Mouse (Mus musculus) A20 (cell line): Measurements from ENCODE around the gene Gm10031.
"Not testable (repeated sequence)": the region's sequence is repeated elsewhere in the genome, so short reads cannot be mapped to it uniquely, and the experiment has no call there.

Experiments used
- DNase-seq: peaks from one replicate; pipeline ENCODE4 v3.0.0-alpha.2; 2011; ENCODE audit warnings: low read depth, low spot score

Gene Gm10031

GRCm38 (mm10) chr1:156523842-156524241, at the start of gene Gm10031:
TSS of gene Gm10031 (plus strand) at chr1:156524012.
- not testable (repeated sequence) for DNase-seq

- DNase-seq = peak; percentile 29
Observed at GRCm38 (mm10) chr1:156474854-156475253, 49.0 kb upstream of the Gm10031 start.

- no peak for DNase-seq
Observed at GRCm38 (mm10) chr1:156476016-156476415, 47.8 kb upstream of the Gm10031 start.

- DNase-seq = no peak
Observed at GRCm38 (mm10) chr1:156476535-156476934, 47.3 kb upstream of the Gm10031 start.

GRCm38 (mm10) chr1:156481826-156482225, 42.0 kb upstream of the Gm10031 start:
- DNase-seq = no peak

GRCm38 (mm10) chr1:156487498-156487897, 36.3 kb upstream of the Gm10031 start:
- peak; percentile 38 for DNase-seq

DNA sequence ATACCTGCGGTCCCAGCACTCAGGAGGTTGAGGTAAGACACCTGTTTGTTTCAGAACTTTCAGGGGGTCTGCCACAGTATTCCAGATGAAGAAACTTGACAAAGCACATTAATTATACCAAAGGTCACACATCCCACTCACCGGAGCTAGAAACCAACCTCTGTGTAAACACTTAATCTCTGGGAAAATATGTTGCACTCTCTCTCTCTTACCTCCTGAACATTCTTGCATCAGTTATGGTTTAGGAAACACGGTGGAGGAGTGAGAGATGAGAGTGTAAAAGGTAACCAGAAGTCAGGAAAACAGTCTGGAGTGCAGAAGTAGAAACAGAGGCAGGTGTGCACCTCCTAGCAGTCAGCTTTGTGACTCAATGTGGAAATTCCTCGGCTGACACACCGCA, 35.8 kb upstream of the Gm10031 start:
- DNase-seq = no peak

DNA sequence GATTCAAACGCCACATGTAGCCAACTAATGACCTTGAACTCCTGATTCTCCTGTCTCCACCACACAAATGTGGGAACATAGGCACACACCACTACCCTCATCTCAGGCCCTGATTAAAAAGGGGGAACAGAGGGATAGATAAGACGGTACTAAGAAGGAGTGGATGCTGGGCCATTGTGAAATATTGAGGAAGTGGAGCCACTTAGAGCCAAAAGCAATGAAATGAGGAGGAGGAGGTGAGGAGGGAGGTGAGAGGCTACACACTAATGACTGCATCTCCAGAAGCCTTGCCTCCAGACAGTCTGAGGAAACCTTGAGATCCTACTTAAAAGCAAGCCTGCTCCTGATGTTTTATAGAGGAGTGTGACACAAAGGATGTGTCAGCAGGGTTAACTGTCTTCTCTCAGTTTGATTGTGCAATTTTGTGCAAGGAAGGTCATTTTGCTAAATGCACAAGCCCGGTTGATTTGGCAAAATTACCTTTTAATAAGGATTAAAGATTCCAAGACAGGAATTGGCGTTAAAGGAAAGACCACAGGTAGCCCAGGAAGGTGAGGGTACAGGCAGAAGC, 32.5 kb upstream of the Gm10031 start:
- DNase-seq = no peak

- peak; percentile 54 for DNase-seq
Observed at GRCm38 (mm10) chr1:156495025-156495424, 28.8 kb upstream of the Gm10031 start.

DNA sequence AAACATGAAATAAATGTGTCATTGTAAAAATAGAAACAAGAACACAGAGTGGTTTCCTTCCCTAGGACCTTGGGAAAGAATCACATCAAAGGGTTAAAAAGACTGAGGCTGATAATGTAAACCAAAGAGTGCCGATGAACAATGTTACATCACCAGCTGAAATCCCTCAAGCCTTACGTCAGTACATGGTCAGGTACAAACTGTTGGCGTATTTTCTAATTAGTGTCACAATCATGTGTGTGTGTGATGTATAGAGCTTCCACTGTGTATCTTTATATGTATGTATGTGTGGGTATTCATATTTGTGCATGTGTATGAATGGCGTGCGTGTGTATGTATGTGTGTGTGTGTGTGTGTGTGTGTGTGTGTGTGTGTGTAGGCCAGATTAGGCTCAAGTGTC, 26.9 kb upstream of the Gm10031 start:
- no peak for DNase-seq

DNA sequence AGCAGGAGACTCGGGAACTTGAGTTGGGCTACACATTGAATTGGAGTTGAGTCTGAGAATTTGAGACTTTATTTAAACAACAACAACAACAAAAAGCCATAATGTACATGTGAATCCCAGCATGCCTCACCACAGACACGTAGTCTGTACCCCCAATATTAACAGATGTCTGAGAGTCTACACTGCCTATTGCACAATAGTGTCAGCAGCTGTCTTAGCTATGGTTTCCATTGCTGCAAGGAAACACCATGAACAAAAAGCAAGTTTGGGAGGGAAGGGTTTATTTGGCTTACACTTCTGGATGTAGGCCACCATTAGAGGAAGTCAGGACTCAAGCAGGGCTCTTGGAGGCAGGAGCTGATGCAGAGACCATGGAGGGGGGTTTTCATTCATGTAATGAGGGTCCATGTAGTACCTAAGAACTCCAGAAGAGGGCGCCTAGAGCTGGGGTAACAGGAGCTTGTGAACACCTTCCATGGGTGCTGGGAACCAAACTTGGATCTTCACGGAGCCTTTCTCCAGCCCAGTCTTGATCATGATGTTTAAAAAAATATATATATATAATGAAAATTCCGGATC, 18.8 kb upstream of the Gm10031 start:
- peak; percentile 43 for DNase-seq

GRCm38 (mm10) chr1:156505901-156506300, 17.9 kb upstream of the Gm10031 start:
- no peak for DNase-seq

DNA sequence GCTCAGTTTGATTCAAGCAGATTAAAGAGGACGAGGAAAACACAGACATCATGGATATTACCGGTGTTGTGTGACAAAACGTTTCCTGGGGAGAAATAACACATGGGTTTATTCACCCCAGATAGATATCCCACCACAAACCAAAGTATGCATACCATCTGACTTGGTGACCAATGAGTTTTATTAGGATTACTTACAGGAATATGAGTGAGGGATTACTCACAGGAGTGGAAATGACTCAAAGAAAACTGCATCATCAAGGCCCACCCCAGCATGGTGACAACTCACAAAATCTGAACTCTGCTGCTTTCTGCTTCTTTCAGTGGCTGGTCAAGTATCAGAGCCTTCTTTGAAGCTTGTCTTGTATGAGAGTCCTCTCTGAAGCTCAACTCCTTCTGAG, 16.1 kb upstream of the Gm10031 start:
- DNase-seq = no peak

DNA sequence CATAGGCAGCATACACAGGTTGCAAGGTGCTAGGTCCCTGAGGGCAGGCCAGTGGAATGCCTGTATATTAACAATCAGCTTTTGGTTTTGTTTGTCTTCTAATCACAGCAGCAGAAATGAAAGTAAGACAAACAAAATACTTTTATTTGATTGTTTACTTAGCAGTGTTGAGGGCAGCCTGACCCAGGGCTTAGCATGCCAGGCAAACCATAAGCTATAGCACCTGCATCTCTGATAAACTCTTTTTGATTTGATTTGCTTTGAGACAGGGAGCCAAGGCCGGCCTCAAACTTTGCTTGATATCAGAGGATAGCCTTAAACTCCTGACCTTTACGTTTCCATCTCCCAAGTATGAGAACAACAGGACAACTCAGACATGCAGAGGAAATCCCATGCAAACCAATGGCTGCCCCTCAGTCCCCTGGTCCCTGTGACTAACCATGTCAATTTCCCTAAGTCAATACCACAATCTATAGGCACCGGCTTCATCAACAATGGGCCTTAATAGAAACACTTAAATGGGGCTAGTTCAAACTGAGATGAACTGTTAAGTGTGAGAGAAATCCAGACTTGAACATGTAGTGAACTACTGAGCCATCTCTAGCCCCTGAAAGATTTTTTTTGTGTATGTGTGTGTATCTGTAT, 3.6 kb upstream of the Gm10031 start:
- no peak for DNase-seq

- DNase-seq = peak; percentile 65
Observed at GRCm38 (mm10) chr1:156521796-156522517, 1.9 kb upstream of the Gm10031 start.

DNA sequence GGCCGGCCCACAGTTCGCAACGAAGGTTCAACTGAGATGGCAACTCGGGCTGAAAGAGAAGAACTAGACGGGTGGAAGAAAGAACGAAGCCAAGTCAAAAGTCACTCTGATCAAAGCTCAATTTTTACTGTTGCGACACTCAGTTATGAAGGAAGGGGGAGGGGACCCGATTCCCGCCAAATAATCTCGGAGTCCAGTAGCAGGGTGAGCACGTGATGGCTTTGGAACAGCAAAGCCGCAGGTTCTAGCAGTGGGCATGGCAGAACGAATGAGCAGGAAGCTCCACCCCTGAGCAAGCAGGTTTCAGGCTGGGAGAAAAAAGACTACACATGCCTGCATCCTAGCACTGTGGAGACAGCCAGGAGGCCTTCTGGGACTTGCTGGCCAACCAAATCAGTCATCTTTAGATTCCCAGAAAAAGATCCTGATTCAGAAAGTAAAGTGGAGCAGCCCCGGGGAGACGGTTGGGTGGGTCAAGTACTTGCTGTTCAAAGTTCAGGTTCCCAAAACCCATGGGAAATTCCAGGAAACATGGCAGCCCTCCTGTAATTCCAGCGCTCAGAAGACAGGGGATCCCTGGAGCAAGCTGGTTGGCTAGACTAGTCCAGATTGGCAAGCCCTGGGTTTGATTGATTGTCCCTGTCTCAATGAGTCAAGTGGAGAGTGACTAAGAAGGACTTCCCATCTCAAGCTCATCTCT, 8.8 kb downstream of the Gm10031 start:
- not testable (repeated sequence) for DNase-seq

DNA sequence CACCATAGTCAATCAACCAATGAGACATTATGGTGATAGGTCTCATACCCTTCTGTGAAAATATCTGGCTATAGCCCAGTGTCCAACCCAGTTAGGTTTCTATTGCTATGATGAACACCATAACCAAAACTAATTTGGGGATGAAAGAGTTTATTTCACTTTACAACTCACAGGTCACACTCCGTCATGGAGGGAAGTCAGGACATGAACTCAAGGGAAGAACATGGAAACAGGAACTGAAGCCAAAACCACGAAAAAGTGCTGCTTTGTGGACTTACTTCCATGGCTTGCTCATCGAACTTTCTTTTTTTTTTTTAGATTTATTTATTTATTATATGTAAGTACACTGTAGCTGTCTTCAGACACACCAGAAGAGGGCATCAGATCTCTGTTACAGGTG, 9.7 kb downstream of the Gm10031 start:
- no peak for DNase-seq

GRCm38 (mm10) chr1:156533911-156534310, 10.1 kb downstream of the Gm10031 start:
- DNase-seq = no peak

GRCm38 (mm10) chr1:156537031-156537430, 13.2 kb downstream of the Gm10031 start:
- no peak for DNase-seq

DNA sequence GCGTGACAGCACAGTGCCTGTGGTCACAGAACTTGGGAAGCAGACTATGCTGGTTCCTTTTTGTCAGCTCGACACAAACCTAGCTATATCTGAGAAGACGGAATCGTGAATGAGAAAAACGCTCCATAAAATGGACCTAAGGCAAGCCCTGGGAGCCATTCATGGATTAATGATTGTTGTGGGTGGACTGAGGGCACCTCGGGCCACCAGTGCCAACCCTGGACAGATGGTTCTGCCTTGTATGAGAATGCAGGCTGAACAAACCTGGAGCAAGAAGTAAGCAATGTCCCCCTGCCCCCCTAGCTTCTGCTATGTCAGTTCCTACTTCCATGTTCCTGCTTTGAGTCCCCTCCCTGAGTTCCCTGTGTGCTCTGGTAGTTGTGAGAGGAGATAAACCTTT, 13.9 kb downstream of the Gm10031 start:
- DNase-seq = no peak

DNA sequence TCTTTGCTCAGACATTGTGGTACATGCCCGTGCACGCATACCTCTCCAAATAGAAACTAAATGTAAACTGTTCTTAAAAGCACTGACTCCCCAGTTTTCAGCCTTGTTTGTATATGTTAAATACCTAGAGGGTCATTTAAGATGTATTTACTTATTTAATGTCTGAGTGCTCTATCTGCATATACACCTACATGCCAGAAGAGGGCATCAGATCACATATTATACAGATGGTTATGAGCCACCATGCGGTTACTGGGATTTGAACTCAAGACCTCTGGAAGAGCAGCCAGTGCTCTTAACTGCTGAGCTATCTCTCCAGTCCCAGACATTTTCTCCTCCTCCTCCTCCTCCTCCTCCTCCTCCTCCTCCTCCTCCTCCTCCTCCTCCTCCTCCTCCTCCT, 14.6 kb downstream of the Gm10031 start:
- DNase-seq = peak; percentile 35
